ENCODE assay signal across 17 mouse cellular contexts in the genomic region with DNA sequence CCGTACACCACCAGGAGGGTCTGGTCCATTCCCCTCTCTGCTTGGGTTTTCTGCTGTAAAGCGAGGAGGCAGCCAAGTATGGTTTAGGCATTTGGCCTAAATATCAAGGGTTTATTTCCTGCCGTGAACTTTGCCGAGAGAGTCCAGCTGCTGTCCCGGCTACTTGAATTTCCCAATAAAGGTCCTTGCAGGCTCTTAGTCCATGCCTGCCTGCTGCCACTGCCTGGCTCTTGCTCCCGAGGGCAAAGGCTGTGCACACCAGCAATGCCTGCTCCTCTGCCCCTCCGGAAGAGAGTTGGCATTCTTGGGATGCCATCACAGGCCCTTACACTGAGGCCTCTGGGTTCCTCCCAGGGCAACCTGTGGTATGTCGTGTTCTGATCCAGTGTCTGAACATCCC. TPM values are rescaled to one million over a fixed set of nuclear protein-coding genes. Genes with fewer than 3 reads are reported as not detected.
DNase-seq lines count a peak whose midpoint lies in the region; ATAC-seq lines count a peak whose summit lies in the region.
"Had no signal": no experiment of that assay in that cellular context is flagged by ENCODE, and none has a peak within 500 bp of the region (broad histone marks: within the 10 kb centered on the region; RNA-seq: fewer than 3 reads in every experiment).

No protein-coding gene starts in this region.

- no peaks in the 10 kb centered on the region for H3K27me3 ChIP-seq in lung, embryonic 16.5 days (ENCODE audit: control insufficient read depth, insufficient read depth, low read depth, low read length)
- H3K27me3 ChIP-seq in kidney, embryonic 15.5 days: no peaks in the 10 kb centered on the region
- H3K27me3 ChIP-seq: limb, embryonic 15.5 days had no signal

- 39% methylated on average over 8 of the region's 8 CpGs for WGBS in lung, embryonic 16.5 days
- 34% methylated on average over 8 of the region's 8 CpGs for WGBS in kidney, embryonic 15.5 days

- no peaks in the 10 kb centered on the region for H3K36me3 ChIP-seq in lung, embryonic 16.5 days (ENCODE audit: control insufficient read depth, insufficient read depth, low read length)
- H3K36me3 ChIP-seq in kidney, embryonic 15.5 days: peaks cover 15% of the 10 kb centered on the region
- H3K36me3 ChIP-seq: G1E had no signal

- ATAC-seq in lung, embryonic 16.5 days (ENCODE audit: low read depth): peak; percentile 44; the same call in 1 of the 2 replicates
- ATAC-seq in kidney, embryonic 15.5 days (replicated peaks; ENCODE audit: low FRiP score): peak; percentile 62; the same call in 1 of the 2 replicates

- no peaks in the 10 kb centered on the region for H3K9me3 ChIP-seq in lung, embryonic 16.5 days (ENCODE audit: control insufficient read depth, low read length)
- no peaks in the 10 kb centered on the region for H3K9me3 ChIP-seq in kidney, embryonic 15.5 days (replicated peaks)
- H3K9me3 ChIP-seq: G1E; limb, embryonic 15.5 days; megakaryocyte, embryonic 14.5 days had no signal

- H3K27ac ChIP-seq in lung, embryonic 16.5 days (ENCODE audit: low read length): no peak overlapping the region
- H3K27ac ChIP-seq in kidney, embryonic 15.5 days: peak overlapping the region; percentile 71
- H3K27ac ChIP-seq: limb, embryonic 15.5 days had no signal

- H3K4me1 ChIP-seq in lung, embryonic 16.5 days (replicated peaks; ENCODE audit: control insufficient read depth, insufficient read depth, low read length): 0 out of 2 replicates have a peak, but pooled peaks cover 3% of the 10 kb centered on the region
- H3K4me1 ChIP-seq in kidney, embryonic 15.5 days: peaks cover 19% of the 10 kb centered on the region

- H3K4me3 ChIP-seq in lung, embryonic 16.5 days (ENCODE audit: low read length): no peak overlapping the region
- H3K4me3 ChIP-seq in kidney, embryonic 15.5 days (replicated peaks): no peak overlapping the region
- H3K4me3 ChIP-seq: limb, embryonic 15.5 days; megakaryocyte, embryonic 14.5 days had no signal

- intact Hi-C loops in heart, postnatal 25 days (cut with DNase I): no loop called here

- no peak overlapping the region for H3K4me2 ChIP-seq in lung, embryonic 16.5 days (ENCODE audit: low read depth, low read length)
- H3K4me2 ChIP-seq in kidney, embryonic 15.5 days: no peak overlapping the region
- H3K4me2 ChIP-seq: limb, embryonic 15.5 days had no signal

- peak; percentile 88 for DNase-seq in heart, adult 11 months
- DNase-seq in heart, postnatal 25 days (ENCODE audit: low spot score): no peak
- DNase-seq in lung, postnatal 14 days: no peak
- DNase-seq in lung, postnatal 36 days: peak; percentile 44
- DNase-seq in cerebellum, postnatal 25 days: no peak
- DNase-seq in left cerebral cortex, adult 11 months (ENCODE audit: low spot score): no peak
- DNase-seq: cerebellum, adult 18-20 months; embryo, embryonic 11 days; layer of hippocampus, postnatal 36 days; thymus, postnatal 14 days had no signal

- H3K9ac ChIP-seq in lung, embryonic 16.5 days (ENCODE audit: low read length): no peak overlapping the region
- H3K9ac ChIP-seq in kidney, embryonic 15.5 days: no peak overlapping the region
- H3K9ac ChIP-seq: limb, embryonic 15.5 days had no signal

RNA-seq across cellular contexts. Expression of a gene that starts 28.9 kb away (rescaled TPM):
- under 1 TPM; 0.36 to 0.45 TPM for total RNA-seq in heart, postnatal 25 days (2021)
- polyA plus RNA-seq in lung, embryonic 16.5 days (2015; fragmentation: Nextera tagmentation; extraction: Ambion mirVana): 5.3 and 5.6 TPM in 2 replicates
- polyA plus RNA-seq in kidney, embryonic 15.5 days (2015; fragmentation: Nextera tagmentation; extraction: Ambion mirVana): 3.0 and 3.6 TPM in 2 replicates

RNA-seq across cellular contexts. Expression of a gene that starts 35.3 kb away (rescaled TPM):
- total RNA-seq in heart, postnatal 25 days (2021): 10 to 100 TPM in 1 of 2 experiments, 1 to 10 TPM in 1; 8.6 to 10.6 TPM
- polyA plus RNA-seq in lung, embryonic 16.5 days (2015; fragmentation: Nextera tagmentation; extraction: Ambion mirVana): 12.4 and 14.5 TPM in 2 replicates
- polyA plus RNA-seq in kidney, embryonic 15.5 days (2015; fragmentation: Nextera tagmentation; extraction: Ambion mirVana): 15.3 and 19.2 TPM in 2 replicates

RNA-seq across cellular contexts. Expression of a gene that starts 38.4 kb away (rescaled TPM):
- 10 to 100 TPM; 14.4 to 18.4 TPM for total RNA-seq in heart, postnatal 25 days (2021)
- 8.4 and 9.1 TPM in 2 replicates for polyA plus RNA-seq in lung, embryonic 16.5 days (2015; fragmentation: Nextera tagmentation; extraction: Ambion mirVana)
- 11.0 and 11.1 TPM in 2 replicates for polyA plus RNA-seq in kidney, embryonic 15.5 days (2015; fragmentation: Nextera tagmentation; extraction: Ambion mirVana)

RNA-seq across cellular contexts. Expression of a gene that starts 56.7 kb away (rescaled TPM):
- not detected for total RNA-seq in heart, postnatal 25 days (2021)
- polyA plus RNA-seq in lung, embryonic 16.5 days (2015; fragmentation: Nextera tagmentation; extraction: Ambion mirVana): 3.9 and 7.4 TPM in 2 replicates
- 0.26 TPM in 1 of 2 replicates, not detected in the other for polyA plus RNA-seq in kidney, embryonic 15.5 days (2015; fragmentation: Nextera tagmentation; extraction: Ambion mirVana)
- total RNA-seq: G1E; layer of hippocampus, postnatal 36 days; neutrophil, adult 5-6 weeks had no signal
- polyA plus RNA-seq: C2C12, G1E had no signal

Comparison
In these comparisons a context has a peak if more than half of its experiments do, and no peak if none do; other contexts are left out.
1. DNase-seq: peak in heart, adult 11 months (single experiment) and lung, postnatal 36 days (single experiment); none in heart, postnatal 25 days (single experiment), lung, postnatal 14 days (single experiment), cerebellum, postnatal 25 days (0 of 2) and left cerebral cortex, adult 11 months (single experiment).